Mouse (Mus musculus): ENCODE measurements around the gene Ltbp1. TPM values are rescaled to one million over a fixed set of nuclear protein-coding genes. Genes with fewer than 3 reads are reported as not detected.

Gene Ltbp1
- total RNA-seq, 2 experiments from 2014 or later, result 38.5 to 43.3 TPM

DNA sequence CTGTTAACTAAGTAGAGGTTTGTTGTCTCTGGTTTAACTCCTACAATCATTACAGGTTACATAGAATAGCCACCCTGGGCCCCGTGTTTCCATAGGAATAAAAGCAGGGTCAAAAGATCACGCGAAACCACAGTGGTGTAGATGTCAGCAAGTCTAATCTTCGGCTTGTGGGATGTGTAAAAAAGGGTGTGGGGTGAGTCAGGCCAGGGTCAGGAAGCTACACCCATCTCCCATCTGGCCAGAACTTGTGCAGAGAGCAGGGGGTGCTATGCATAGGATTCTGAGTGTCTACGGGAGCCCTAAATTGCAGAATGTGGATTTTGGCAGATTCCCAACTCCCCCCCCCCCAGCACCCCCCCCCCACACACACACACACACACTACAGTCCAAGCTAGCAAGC, 432.8 kb downstream of the Ltbp1 start:
- DNase-seq, result peak; percentile 24 to 59

DNA sequence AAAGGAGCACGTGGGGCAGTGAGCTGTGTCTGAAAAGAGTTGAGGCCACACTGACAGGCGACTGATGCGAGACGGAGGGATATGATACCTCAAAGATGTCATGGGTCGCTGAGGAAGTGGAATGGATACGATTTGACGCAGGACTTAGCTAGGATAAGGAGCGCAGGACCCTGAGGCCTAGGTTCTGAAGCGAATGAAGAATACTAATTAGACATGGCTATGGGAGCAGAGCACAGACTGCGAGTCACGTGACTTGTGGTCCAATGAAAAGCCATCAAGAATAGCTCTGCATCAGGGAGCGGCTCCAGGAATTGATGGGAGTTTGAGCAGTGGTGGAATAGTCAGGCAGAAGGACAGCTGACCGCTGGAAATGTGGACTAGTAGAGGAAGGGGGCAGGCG, 433.7 kb downstream of the Ltbp1 start:
- DNase-seq, result no peak

DNA sequence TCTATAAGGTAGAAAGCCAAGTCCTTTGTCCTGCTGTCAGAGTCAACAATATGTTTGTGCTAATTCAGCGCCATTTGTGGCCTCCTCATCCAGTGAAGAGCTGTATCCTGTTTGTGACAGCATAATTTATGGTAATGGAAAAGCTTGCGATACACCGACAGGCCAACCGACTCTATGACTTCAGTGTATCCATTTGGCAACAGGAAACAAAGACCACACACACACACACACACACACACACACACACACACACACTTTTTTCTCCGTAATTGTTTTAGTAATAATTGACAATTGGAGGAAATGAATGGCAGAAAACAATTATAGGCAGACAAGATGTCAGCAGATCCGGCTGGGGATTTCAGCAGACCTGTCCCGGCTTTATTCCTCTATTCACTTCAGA, 435.3 kb downstream of the Ltbp1 start:
- peak; percentile 22 to 35 for DNase-seq

DNA sequence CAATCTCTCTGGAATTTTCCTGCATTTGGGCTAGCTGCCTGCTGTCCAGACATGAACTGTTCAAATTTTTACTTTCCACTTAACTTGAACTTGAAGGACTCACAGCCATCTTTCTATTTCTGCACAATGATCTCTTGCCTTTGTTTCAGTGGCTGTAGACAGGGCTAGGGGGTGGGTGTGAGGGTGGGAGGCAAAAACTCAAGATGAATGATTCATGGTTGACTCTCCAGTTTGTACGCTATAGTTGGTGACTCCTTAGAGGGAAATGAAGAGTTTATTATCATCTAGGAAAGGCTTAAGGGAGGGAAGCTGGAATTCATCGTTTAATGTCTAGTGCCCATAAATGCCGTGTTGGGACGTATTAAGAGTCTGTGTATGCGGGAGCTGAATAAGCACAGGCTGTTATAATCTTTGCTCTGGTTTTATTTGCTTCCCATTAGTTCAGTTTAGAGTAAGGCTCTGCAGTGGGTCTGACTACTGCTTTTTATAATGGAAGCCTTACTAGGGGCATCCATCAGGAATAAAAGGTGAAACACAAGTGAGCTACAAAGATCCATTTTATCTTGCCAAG, 436.0 kb downstream of the Ltbp1 start:
- DNase-seq, result no peak

Data from heart, adult 18-20 months (tissue).